Mouse (Mus musculus) CD8-positive naive resting alpha-beta T cell, adult 57 days (primary cell): ENCODE measurements around the gene Tlx2. TPM values are rescaled to one million over a fixed set of nuclear protein-coding genes. Genes with fewer than 3 reads are reported as not detected.

Source experiments
- total RNA-seq: library from RNA; stranded (reverse); gene quantifications from one replicate; pipeline ENCODE4 v1.2.4, GENCODE M21; 2023

The Tlx2 gene
- not detected for total RNA-seq

GRCm38 (mm10) chr6:83070247-83070310 is at the start of gene Tlx2:
Tlx2 (minus strand) TSS chr6:83070293.

DNA sequence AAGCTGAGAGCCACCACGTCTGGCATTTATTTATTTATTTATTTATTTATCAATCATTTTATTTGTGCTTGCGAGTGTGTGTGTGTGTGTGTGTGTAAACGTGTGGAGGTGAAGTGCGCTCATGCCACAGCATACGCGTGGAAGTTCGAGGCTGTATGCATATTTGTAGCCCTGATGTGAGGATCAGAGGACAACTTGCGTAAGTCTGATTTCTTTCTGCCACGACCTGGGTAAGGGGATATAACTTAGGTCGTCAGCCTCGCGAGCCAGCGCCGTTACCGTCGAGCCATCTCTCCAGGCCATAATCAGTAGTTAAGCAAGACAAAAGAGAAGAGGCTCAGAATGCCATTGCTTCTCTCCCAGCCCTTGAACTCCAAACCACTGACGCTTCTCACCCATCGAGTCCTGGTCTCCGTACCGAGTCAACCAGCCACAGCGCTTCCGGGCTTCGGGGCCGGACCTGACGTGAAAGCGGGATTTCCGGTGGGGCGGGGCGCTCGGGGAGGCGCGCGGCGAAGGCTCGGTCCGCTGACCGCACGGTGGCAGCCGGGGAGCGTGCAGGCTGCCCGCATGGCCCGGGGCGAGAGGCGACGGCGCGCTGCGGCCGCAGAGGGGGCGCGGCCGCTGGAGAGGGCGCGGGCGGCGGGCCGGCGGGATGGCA is 45.0 kb upstream of the Tlx2 start, which contains the start of gene Mogs:
Gene Mogs, plus strand, starts transcription at position 486 of the 661 bp plus-strand sequence.

DNA sequence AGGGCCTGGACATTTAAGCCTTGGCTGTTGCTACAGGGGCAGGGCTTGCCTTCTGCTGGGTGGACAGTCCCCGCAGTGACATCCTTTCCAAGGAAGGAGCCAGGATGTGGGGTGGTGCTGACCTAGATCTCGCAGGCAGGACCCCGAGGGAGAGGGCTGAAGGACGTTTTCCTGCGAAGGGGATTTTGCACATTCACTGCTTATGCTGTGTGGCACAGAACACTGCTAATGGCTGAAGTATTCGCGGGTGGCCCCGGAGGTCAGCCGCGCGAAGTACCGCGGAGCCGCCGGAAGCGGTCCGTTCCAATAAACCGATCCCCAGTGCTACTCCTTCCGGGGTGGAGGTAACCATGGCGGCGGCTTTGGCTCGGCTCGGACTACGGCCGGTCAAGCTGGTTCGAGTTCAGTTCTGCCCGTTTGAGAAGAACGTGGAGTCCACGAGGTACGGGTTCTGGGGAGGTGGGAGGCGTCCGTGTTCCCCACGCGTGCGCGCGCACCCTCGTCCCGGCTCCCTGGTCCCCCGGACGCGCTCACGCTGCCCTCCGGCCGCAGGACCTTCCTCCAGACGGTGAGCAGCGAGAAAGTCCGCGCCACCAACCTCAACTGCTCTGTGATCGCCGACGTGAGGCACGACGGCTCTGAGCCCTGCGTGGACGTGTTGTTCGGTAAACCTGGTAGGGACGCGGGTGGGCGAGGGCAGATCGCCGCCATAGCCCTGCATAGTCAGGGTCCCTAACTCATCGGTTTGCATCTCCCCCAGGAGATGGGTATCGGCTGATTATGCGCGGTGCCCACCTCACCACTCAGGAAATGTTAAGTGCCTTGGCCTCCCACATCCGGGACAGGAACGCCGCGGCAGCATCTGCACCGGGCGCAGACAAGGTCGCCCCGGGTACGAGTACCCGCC is 38.9 kb upstream of the Tlx2 start, which contains the start of gene Mrpl53:
Gene Mrpl53, plus strand, starts transcription at position 279 of the 907 bp plus-strand sequence.

DNA sequence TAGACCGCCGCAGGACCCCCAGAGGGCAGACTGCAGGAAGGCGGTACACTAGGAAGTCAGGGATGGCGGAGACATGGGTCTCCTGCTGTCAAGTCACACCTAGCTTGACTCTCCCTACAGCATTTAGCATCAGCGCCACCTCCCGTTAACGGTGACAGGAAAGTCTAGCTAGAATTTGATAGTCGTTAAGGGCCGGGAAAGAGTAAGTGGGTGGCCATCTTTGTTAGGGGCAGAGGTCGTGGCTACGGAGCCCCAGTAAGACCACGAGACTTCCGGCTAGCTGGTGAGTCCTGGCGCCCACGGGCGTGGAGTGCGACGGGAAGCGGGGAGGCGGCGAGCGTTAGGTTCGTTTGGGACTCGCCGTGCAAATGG is 31.2 kb upstream of the Tlx2 start, which contains the start of the genes Ccdc142 and Gm42688:
Gene Ccdc142, plus strand, starts transcription at position 286 of the 372 bp plus-strand sequence.
Gene Gm42688, plus strand, starts transcription at position 302 of the 372 bp plus-strand sequence.

GRCm38 (mm10) chr6:83086121-83087035 is 16.3 kb upstream of the Tlx2 start, which contains the start of gene Lbx2:
Lbx2 (plus strand) TSS chr6:83086367.

GRCm38 (mm10) chr6:83077630-83078323 is 7.7 kb upstream of the Tlx2 start, which contains the start of gene Pcgf1:
Pcgf1 (plus strand) TSS chr6:83077869.

DNA sequence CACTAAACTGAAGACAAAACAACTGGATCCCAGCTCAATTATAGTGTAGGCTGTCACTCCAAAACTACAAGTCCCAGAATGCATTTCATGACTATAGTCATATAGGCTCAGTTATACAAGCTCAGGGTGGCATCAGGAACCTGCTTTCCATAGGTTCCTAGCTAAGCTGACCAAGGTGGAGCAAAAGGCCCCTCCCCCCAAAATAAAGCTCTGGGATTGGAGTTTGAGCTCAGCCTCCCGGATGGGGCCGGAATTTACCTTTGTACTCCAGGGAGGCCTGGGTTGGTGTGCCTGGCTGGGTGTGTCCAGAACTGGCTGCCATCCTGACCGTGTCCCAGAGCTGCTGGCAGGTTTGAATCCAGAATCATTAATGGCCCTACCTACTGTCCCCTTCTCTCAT is 12.3 kb downstream of the Tlx2 start, which contains the start of gene Dqx1:
Gene Dqx1, plus strand, starts transcription at position 55 of the 400 bp plus-strand sequence.

DNA sequence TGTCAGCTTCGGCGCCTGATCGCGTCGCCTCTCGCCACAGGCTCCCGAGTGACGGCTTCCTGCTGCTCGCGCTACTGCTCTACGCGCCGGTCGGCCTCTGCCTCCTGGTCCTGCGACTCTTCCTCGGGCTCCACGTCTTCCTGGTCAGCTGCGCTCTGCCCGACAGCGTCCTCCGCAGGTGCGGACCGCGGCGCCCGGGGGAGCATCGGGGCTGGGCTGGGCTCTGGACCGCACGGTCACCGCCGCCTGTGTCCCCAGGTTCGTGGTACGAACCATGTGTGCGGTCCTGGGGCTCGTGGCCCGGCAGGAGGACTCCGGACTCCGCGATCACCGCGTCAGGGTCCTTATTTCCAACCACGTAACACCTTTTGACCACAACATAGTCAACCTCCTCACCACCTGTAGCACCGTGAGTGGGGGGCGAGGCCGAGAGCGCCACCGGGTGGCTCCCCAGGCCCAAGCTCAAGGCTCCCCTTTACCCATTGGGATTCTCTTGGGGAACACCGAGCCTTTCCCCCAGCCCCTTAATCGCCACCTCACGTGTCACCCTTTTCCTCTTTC is 15.1 kb downstream of the Tlx2 start, which contains the start of gene Htra2:
Gene Htra2, minus strand, starts transcription at position 403 of the 561 bp plus-strand sequence.

GRCm38 (mm10) chr6:83054074-83054851 is 15.8 kb downstream of the Tlx2 start, which contains the start of gene Aup1:
Aup1 (plus strand) TSS chr6:83054521.

DNA sequence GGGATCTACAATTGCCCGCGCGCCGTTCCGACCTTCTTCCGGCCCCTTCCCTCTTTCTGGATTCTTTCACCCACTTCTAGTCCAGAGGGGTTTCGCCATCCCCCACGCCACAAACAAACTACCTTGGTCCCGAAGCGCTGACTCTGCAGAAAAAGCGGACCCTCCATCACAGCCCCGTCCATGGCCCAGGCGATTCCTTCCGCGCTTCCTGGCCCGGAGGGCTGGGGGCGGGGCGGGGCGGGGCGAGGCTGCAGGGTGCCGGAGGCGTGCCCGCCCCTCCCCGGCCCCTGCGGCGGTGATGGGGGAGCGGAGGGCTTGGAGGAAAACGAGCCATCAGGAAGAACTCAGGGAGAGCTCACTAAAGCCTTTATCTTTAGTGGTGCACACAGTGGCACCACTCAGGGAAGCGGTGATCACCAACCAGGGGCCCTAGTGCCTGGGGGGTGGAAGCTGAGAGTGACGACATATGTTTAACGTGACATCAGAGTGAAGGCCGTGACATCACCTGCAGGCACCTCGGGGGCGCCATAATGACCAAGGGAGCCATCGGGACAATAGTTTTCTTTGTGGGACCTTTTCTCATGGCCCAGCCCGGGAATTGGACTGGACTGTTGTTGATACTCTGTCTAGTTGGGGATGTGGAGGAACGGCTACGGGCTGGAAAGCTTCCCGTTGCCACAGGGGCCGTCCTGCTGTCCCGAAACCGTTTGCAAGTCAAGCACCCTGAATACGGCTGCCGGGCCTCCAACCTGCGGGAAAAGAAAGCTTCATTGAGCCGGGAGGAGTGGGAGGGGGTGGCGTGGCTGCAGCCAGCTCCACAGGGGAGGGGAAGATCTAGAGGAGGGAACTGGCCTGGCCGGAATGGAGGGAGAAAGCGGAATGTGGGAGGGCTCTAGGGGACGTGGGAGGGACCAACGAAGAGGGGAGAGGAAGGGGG is 36.6 kb downstream of the Tlx2 start, which contains the start of the genes Dok1 and Loxl3:
Gene Dok1, minus strand, starts transcription at position 223 of the 937 bp plus-strand sequence.
Gene Loxl3, plus strand, starts transcription at position 925 of the 937 bp plus-strand sequence.

Other genes with a start within 250 kb of the Tlx2 start
- 31.7 TPM for gene Sema4f, start 130.5 kb downstream of the Tlx2 start, total RNA-seq
- gene M1ap, start 123.4 kb downstream of the Tlx2 start, total RNA-seq, result not detected
- gene Dok1, start 36.8 kb downstream of the Tlx2 start, total RNA-seq, result 20.4 TPM
- not detected for gene Loxl3, start 36.1 kb downstream of the Tlx2 start, total RNA-seq
- 325 TPM for gene Aup1, start 15.8 kb downstream of the Tlx2 start, total RNA-seq
- 27.9 TPM for gene Htra2, start 15.0 kb downstream of the Tlx2 start, total RNA-seq
- gene Dqx1, start 12.4 kb downstream of the Tlx2 start, total RNA-seq, result 15.2 TPM
- 32.1 TPM for gene Pcgf1, start 7.6 kb upstream of the Tlx2 start, total RNA-seq
- gene Lbx2, start 16.1 kb upstream of the Tlx2 start, total RNA-seq, result not detected
- 16.0 TPM for gene Ccdc142, start 31.3 kb upstream of the Tlx2 start, total RNA-seq
- gene Gm42688, start 31.3 kb upstream of the Tlx2 start, total RNA-seq, result 9.5 TPM
- gene Mrpl53, start 38.7 kb upstream of the Tlx2 start, total RNA-seq, result 28.5 TPM
- 33.9 TPM for gene Mogs, start 45.2 kb upstream of the Tlx2 start, total RNA-seq
- 42.7 TPM for gene Wbp1, start 51.3 kb upstream of the Tlx2 start, total RNA-seq
- 33.8 TPM for gene Ino80b, start 55.1 kb upstream of the Tlx2 start, total RNA-seq
- gene Rtkn, start 65.2 kb upstream of the Tlx2 start, total RNA-seq, result not detected
- gene Wdr54, start 86.1 kb upstream of the Tlx2 start, total RNA-seq, result not detected
- not detected for gene 1700003E16Rik, start 86.1 kb upstream of the Tlx2 start, total RNA-seq
- gene Dctn1, start 95.6 kb upstream of the Tlx2 start, total RNA-seq, result 103 TPM
- not detected for gene Slc4a5, start 149.5 kb upstream of the Tlx2 start, total RNA-seq